Mouse (Mus musculus) leukemia stem cell, adult 10-12 weeks (primary cell): ENCODE measurements around the gene CK137956. TPM values are rescaled to one million over a fixed set of nuclear protein-coding genes. Genes with fewer than 3 reads are reported as not detected.

ENCODE experiments used
- polyA plus RNA-seq: library from polyadenylated mRNA; stranded (reverse); fragments of >175 nt; gene quantifications from 2 replicates; pipeline ENCODE4 v1.2.3, GENCODE M21; 2012; ENCODE audit warnings: low replicate concordance

Gene CK137956
- polyA plus RNA-seq: not detected in 2 replicates

GRCm38 (mm10) chr4:127970901-127971868 lies at the start of gene CK137956:
TSS of gene CK137956 (minus strand) at chr4:127970951.

DNA sequence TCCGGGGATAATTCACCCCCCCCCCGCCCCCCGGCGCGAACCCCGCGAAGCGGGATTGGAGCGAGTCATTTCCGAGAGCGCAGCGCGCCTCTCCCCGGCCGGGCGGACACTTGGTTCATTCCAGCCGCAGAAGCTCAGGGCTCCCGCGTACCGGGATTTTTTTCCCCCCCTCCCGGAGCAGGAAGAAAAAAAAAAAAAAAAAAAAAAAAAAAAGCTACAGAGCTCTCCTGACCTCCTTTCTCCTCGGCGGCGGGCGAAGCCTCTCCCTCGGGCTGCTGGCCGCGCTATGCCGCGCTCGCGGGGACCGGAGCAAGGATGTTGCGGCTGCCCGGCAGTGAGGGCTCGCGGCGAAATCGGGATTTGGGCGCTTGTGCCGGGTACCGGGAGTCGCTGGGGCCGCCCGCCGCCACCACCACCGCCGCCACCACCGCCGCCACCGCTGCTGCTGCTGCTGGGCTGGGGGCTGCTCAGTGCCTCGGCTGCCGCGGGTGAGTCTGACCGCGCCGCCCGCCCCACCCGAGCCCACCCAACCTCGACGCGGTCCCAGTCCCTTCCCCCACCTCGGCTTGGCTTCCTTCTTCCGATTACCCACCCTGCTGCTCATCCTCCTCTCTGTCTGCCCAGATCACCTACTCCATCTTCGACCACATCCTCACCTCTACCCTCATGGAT lies 17.2 kb upstream of the CK137956 start, which contains the start of gene Csmd2:
Csmd2 (plus strand) TSS at position 74 of the 672 bp plus-strand sequence.

Other genes starting within 250 kb of the CK137956 start
- gene Csmd2, start 16.9 kb upstream of the CK137956 start, polyA plus RNA-seq: not detected in 2 replicates